Mouse (Mus musculus): ENCODE results near the gene Crnn. TPM values are rescaled to one million over a fixed set of nuclear protein-coding genes. Genes with fewer than 3 reads are reported as not detected.

Crnn gene
- total RNA-seq (2021): not detected
- long read RNA-seq, experiment 1: 0 reads
- long read RNA-seq, experiment 2: 0 reads

DNA sequence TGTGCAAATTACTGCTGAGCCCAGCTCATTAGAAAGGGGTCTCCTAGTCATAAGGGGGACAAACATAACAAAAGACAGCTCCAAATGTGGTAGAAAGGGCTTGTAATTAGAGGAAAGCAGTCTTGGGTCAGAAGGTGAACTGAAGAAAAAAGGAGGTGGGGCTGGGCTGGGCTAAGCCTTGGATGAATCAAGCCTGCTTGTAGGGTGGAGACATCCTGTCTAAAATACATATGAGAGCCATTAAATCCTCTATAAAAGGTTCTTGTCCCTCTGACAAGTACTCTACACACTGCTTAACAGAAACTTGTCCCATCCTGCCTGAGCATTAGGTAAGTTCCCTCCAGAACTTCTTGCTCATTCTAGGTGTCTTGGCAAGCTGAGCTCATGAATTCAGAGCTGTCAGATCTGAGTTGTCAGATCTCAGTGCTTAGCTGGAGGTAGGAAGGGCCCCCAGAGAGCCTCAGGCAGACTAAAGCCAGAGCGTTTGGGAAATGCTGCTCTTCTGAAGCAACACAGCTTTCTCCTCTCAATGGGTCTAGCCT, at the start of gene Crnn:
TSS of gene Crnn (plus strand) at position 278 of the 542 bp plus-strand sequence.
- no peak for DNase-seq

DNA sequence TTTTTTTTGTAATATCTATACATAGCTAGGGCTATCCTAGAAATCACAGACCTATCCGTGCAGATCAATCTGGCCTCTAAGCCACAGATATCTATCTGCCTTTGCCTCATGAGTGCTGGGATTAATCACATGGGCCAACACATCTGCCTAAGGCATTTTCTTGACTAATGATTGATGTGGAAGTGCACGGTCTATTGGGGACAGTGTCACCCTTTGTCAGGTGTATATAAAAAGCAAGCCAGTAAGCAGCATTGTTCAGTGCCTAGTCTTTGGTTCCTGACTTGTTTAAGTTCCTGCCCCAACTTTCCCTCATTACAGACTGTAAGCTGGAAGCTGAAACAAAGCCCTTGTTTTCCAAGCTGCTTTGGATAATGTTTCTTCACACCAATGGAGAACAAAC, 48.1 kb upstream of the Crnn start:
- DNase-seq: no peak

- no peak for DNase-seq
Measured at GRCm38 (mm10) chr3:93111668-93112067, 32.9 kb upstream of the Crnn start.

DNA sequence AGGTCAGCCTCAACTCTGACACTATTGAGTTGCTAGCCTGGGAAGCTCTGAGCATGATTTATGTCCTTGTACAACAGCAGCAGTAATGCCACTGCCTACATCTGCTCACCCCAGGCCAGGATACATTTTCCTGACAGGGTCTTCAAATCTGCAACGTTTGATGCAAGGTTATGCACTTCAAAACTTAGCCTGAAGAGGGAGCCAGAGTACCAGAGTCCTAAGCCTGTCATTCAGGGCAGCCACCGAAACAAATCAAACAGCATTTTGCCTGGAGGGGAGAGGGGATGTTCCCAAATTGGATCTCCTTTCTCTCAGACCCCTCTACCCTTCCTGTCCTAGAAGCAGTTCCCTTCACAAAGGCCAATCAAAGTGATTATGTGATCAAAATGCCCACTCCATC, 30.1 kb upstream of the Crnn start:
- DNase-seq: no peak

- no peak for DNase-seq
Measured at GRCm38 (mm10) chr3:93119101-93119500, 25.5 kb upstream of the Crnn start.

DNA sequence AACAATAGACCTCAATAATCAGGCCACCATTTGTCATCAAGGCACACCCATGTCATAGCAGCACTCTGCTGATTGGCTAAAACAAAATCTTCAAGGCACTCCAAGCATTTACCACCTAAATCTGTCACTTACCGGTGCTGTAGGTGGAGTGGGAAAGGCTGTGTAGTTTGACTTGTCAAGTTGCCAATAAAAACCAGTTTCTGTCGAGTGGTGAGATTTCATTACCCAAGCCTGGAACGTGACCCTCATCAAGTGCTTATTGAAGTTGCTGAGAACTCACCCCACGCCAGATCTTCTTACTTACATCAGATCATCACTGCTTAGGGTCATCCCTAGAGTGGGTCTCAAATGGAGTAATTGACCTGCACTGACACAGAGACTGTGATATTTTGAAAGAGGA, 16.5 kb upstream of the Crnn start:
- DNase-seq: no peak

DNA sequence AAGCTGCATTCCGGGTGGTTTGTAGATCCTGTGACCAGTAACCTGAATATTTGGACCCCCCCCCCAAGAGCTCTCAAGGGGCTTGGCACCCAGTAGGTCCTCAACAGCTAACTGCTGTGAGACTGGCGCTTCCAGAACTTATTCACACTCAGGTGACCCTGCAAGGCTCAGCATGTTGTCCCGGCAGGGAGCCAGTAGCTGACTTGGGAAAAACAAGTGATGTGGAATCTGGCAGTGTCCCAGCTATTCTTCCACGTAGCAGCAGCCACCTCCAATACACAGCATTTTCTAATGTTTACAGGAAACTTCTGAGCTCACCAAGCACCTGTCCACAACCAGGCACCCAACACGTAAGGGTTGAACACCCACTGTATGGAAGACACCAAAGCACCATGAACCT, 15.5 kb upstream of the Crnn start:
- DNase-seq: no peak

DNA sequence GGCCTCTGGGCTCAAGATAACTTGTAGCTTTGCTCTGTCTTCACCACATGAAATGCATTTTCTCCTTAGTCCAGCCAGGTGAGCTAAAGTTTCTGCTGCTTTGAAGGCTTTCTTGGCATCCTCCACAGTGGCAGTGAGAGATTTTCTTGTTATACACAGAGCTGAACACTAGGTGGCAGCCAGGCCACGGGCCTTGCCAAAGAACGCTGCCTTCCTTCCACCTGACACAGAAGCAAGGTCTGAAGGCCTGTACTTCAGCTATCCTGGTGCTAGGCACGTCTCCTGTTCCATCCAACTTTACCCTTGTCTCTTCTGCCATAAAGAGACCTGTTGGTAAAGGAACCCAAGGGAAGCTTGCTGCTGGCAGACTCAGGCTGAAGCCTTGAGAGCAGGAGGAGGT, 14.1 kb upstream of the Crnn start:
- peak; percentile 42 for DNase-seq

- no peak for DNase-seq
Measured at GRCm38 (mm10) chr3:93162502-93162901, 17.9 kb downstream of the Crnn start.

DNA sequence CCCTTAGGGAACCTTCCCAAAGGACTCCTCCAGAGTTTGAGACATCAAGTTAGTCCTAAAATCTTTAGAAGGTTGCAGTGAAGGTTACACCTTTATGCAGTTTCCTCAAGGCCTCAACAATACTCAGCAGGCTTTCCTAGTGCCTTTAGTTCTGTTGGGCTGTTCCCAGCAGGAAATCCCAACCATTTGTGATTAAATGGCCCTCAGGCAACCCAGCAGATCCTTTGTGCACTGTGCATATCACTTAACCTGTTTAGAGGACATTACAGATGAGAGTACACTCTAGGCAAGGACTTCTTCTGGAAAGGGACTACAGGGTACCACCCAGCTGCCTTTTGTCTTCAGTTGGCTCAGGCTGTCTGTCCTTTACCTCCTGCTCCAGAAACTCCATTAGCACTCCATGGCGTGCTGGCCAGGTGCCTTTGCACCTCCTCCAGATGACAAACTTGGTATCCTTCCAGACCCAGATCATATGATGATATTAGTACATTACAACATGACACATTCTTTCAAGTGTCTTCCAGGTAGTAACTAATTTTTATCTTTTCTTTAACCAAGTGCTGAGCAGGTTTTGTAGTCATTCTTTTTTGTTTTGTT, 18.5 kb downstream of the Crnn start:
- DNase-seq: no peak

DNA sequence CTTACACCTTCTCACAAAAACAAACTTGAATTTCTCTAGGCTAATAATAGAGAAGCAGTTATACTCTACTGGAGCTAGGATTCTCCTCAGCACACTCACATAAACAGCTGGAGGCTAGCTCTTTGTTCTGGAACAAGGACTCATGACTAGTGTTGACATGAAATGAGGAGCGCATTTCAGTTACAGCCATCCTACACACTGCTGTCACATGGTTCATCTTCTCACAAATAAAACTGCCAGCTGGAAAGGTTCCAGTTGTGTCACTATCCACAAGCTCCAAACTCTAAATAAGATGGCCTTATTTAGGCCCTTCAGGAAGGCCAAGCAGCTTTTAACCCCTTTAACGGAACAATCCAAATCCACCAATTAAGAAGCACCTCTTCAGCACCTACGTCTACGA, 36.3 kb downstream of the Crnn start:
- no peak for DNase-seq

DNA sequence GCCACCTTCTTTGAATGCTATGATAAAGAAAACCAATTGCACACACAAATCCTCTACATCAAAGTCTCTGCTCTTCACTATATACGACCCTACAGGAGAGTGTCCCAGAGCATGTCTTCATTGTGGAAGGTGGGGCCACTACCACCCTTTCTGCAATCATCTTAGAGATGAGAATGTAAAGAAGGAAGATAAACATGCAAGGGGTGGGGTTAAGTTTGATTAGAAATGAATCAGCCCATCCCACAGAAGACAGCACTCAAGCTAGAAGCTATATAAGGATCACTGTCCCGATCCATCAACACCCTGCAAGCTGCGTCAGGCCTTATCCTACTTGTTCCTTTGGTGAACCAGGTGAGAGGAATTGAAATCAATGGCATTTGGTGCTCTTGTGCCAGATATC, 52.4 kb downstream of the Crnn start, which contains the start of gene Flg2:
TSS of gene Flg2 (plus strand) at position 301 of the 400 bp plus-strand sequence.
- no peak for DNase-seq

Other genes with a start within 250 kb of the Crnn start
- gene Lce3a, start 218.6 kb upstream of the Crnn start, total RNA-seq (2021): not detected
- not detected for gene Lce3b, start 211.8 kb upstream of the Crnn start, total RNA-seq (2021)
- not detected for gene Lce3c, start 200.3 kb upstream of the Crnn start, total RNA-seq (2021)
- not detected for gene Lce3d, start 187.4 kb upstream of the Crnn start, total RNA-seq (2021)
- gene Lce3e, start 177.7 kb upstream of the Crnn start, total RNA-seq (2021): not detected
- not detected for gene Lce3f, start 152.6 kb upstream of the Crnn start, total RNA-seq (2021)
- gene Crct1, start 129.1 kb upstream of the Crnn start, total RNA-seq (2021): not detected
- not detected for gene Lce1m, start 125.7 kb upstream of the Crnn start, total RNA-seq (2021)
- not detected for gene Gm4858, start 76.0 kb upstream of the Crnn start, total RNA-seq (2021)
- not detected for gene Flg2, start 52.5 kb downstream of the Crnn start, total RNA-seq (2021)
- gene Flg, start 128.7 kb downstream of the Crnn start, total RNA-seq (2021): not detected
- gene Hrnr, start 175.0 kb downstream of the Crnn start, total RNA-seq (2021): not detected
- not detected for gene Rptn, start 248.9 kb downstream of the Crnn start, total RNA-seq (2021)

Measured in gastrocnemius, postnatal 10 days (tissue).